Mouse (Mus musculus) CH12.LX (cell line): ENCODE data around the gene Dpp6. TPM values are rescaled to one million over a fixed set of nuclear protein-coding genes. Genes with fewer than 3 reads are reported as not detected.

Experiments
- DNase-seq: peaks from one replicate; pipeline ENCODE4 v3.0.0-alpha.2; 2013; ENCODE audit errors: extremely low read depth
- H3K27ac ChIP-seq: 2 replicates; pipeline ENCODE4 v1.5.1; 2012; ENCODE audit warnings: low read depth, mild to moderate bottlenecking, control low read depth, moderate library complexity; ENCODE audit not compliant: insufficient read depth
- H3K27me3 ChIP-seq: replicated peaks from 2 replicates; pipeline ENCODE3; 2012; ENCODE audit warnings: inconsistent platforms
- H3K36me3 ChIP-seq, 2 experiments: replicated peaks in 1 of 2; 2 replicates each; pipeline versions ENCODE3 to v1.6.1; 2012; ENCODE audit warnings: inconsistent platforms in 1 of 2, low read length in 1 of 2, mild to moderate bottlenecking in 1 of 2, mixed read lengths in 1 of 2, moderate library complexity in 1 of 2; ENCODE audit not compliant: control insufficient read depth in 1 of 2, insufficient read depth in 1 of 2
- H3K4me1 ChIP-seq, 2 experiments: 2 replicates each; pipeline ENCODE4 v1.6.1; 2012; ENCODE audit warnings: inconsistent platforms in 1 of 2, moderate library complexity in 1 of 2; ENCODE audit not compliant: insufficient read depth in 2 of 2, control insufficient read depth in 1 of 2
- H3K4me2 ChIP-seq: 2 replicates; pipeline ENCODE4 v1.6.1; 2012; ENCODE audit warnings: low read depth, mild to moderate bottlenecking, control low read depth; ENCODE audit not compliant: poor library complexity, insufficient read depth, severe bottlenecking
- H3K4me3 ChIP-seq, 3 experiments: fragments of 150-350 bp in 1 of 3; sonication (generic) in 1 of 3; replicated peaks in 1 of 3; 2 replicates each; pipeline versions ENCODE3 to v1.5.1; 2011 to 2012; ENCODE audit warnings: low read depth in 2 of 3, low read length in 2 of 3, mild to moderate bottlenecking in 2 of 3, moderate library complexity in 2 of 3, control low read depth in 1 of 3, improper control_type of control experiment in 1 of 3, inconsistent platforms in 1 of 3, mixed read lengths in 1 of 3; ENCODE audit not compliant: poor library complexity in 1 of 3
- H3K79me2 ChIP-seq: replicated peaks from 2 replicates; pipeline ENCODE4 v1.6.1; 2012; ENCODE audit warnings: mild to moderate bottlenecking, moderate library complexity; ENCODE audit not compliant: control insufficient read depth, poor library complexity, insufficient read depth, severe bottlenecking; ENCODE audit errors: extremely low read depth
- H3K9ac ChIP-seq: 2 replicates; pipeline ENCODE4 v1.6.1; 2012; ENCODE audit warnings: low read depth, mild to moderate bottlenecking, control low read depth, moderate library complexity; ENCODE audit not compliant: insufficient read depth
- H3K9me3 ChIP-seq: replicated peaks from 2 replicates; pipeline ENCODE3; 2012; ENCODE audit warnings: low read length, inconsistent platforms, mixed read lengths
- BHLHE40 ChIP-seq: IDR thresholded peaks from 2 replicates; pipeline ENCODE4 v1.6.1; 2011; ENCODE audit warnings: mild to moderate bottlenecking, low read depth, low read length, improper control_type of control experiment
- CHD1 ChIP-seq: IDR thresholded peaks from 2 replicates; pipeline ENCODE4 v1.6.1; 2012; ENCODE audit warnings: low read depth, low read length, improper control_type of control experiment, inconsistent platforms
- ELF1 ChIP-seq: IDR thresholded peaks from 2 replicates; pipeline ENCODE4 v1.6.1; 2014; ENCODE audit warnings: low read depth, mild to moderate bottlenecking, inconsistent platforms, low read length, improper control_type of control experiment
- IRF4 ChIP-seq: IDR thresholded peaks from 2 replicates; pipeline ENCODE4 v1.6.1; 2014; ENCODE audit warnings: low read depth, mild to moderate bottlenecking, inconsistent platforms, low read length, improper control_type of control experiment
- JUN ChIP-seq: IDR thresholded peaks from 2 replicates; pipeline ENCODE4 v1.6.1; 2011; ENCODE audit warnings: low read depth, mild to moderate bottlenecking, low read length, improper control_type of control experiment, moderate library complexity; ENCODE audit not compliant: insufficient read depth
- JUND ChIP-seq: conservative IDR thresholded peaks from 2 replicates; pipeline ENCODE4 v1.6.1; 2011; ENCODE audit warnings: low read depth, low read length, improper control_type of control experiment
- KAT2A ChIP-seq: IDR thresholded peaks from 2 replicates; pipeline ENCODE4 v1.6.1; 2012; ENCODE audit warnings: low read length, improper control_type of control experiment, inconsistent platforms; ENCODE audit not compliant: insufficient replicate concordance
- MAFK ChIP-seq: IDR thresholded peaks from 2 replicates; pipeline ENCODE4 v1.6.1; 2011; ENCODE audit warnings: low read length, improper control_type of control experiment; ENCODE audit not compliant: insufficient replicate concordance
- MEF2A ChIP-seq: IDR thresholded peaks from 2 replicates; pipeline ENCODE4 v1.6.1; 2014; ENCODE audit warnings: low read depth, mild to moderate bottlenecking, inconsistent platforms, low read length, improper control_type of control experiment, borderline replicate concordance
- MXI1 ChIP-seq: IDR thresholded peaks from 2 replicates; pipeline ENCODE4 v1.6.1; 2011; ENCODE audit warnings: mild to moderate bottlenecking, low read depth, low read length, improper control_type of control experiment
- NELFE ChIP-seq: IDR thresholded peaks from 2 replicates; pipeline ENCODE4 v1.6.1; 2011; ENCODE audit warnings: low read depth, low read length, improper control_type of control experiment
- PAX5 ChIP-seq: IDR thresholded peaks from 2 replicates; pipeline ENCODE4 v1.6.1; 2012; ENCODE audit warnings: low read length, inconsistent platforms, mixed read lengths
- POLR2A ChIP-seq: IDR thresholded peaks from 2 replicates; pipeline ENCODE4 v1.6.1; 2011; ENCODE audit warnings: low read depth, mild to moderate bottlenecking, improper control_type of control experiment, low read length
- POLR2AphosphoS2 ChIP-seq: IDR thresholded peaks from 2 replicates; pipeline ENCODE4 v1.6.1; 2011; ENCODE audit warnings: low read depth, low read length, improper control_type of control experiment
- RAD21 ChIP-seq: IDR thresholded peaks from 2 replicates; pipeline ENCODE4 v1.6.1; 2011; ENCODE audit warnings: low read depth, mild to moderate bottlenecking, low read length, improper control_type of control experiment, moderate library complexity
- SIN3A ChIP-seq: IDR thresholded peaks from 2 replicates; pipeline ENCODE4 v1.6.1; 2012; ENCODE audit warnings: low read length, improper control_type of control experiment, inconsistent platforms
- SMC3 ChIP-seq: IDR thresholded peaks from 2 replicates; pipeline ENCODE4 v1.6.1; 2011; ENCODE audit warnings: low read depth, low read length, improper control_type of control experiment
- USF1 ChIP-seq: IDR thresholded peaks from 2 replicates; pipeline ENCODE4 v1.6.1; 2014; ENCODE audit warnings: low read depth, mild to moderate bottlenecking, inconsistent platforms, low read length, improper control_type of control experiment
- USF2 ChIP-seq: conservative IDR thresholded peaks from 2 replicates; pipeline ENCODE4 v1.6.1; 2011; ENCODE audit warnings: low read depth, low read length, improper control_type of control experiment
- ZC3H11A ChIP-seq: IDR thresholded peaks from 2 replicates; pipeline ENCODE4 v1.6.1; 2012; ENCODE audit warnings: low read depth, mild to moderate bottlenecking, inconsistent platforms, low read length, improper control_type of control experiment
- ZKSCAN1 ChIP-seq: IDR thresholded peaks from 2 replicates; pipeline ENCODE4 v1.6.1; 2012; ENCODE audit warnings: low read depth, inconsistent platforms, low read length, improper control_type of control experiment, borderline replicate concordance
- ZNF384 ChIP-seq: IDR thresholded peaks from 2 replicates; pipeline ENCODE4 v1.6.1; 2012; ENCODE audit warnings: low read depth, low read length, improper control_type of control experiment, inconsistent platforms
- dilution Hi-C: fragments of 300-500 bp; cut with MboI; formaldehyde crosslinking; loops from 2 replicates; pipeline ENCODE4 v1.14.3; 2020; ENCODE audit warnings: low sequenced_read_pairs; ENCODE audit not compliant: extremely low pct_unique_long_range_greater_than_20kb, extremely low pct_ligation_motif_present
- in situ Hi-C: fragments of 300-500 bp; cut with MboI; formaldehyde crosslinking; loops from 3 replicates; pipeline ENCODE4 v1.14.3; 2019; ENCODE audit warnings: low sequenced_read_pairs, low pct_ligation_motif_present, low pct_unique_long_range_greater_than_20kb, mixed read lengths
- polyA plus RNA-seq: library from polyadenylated mRNA; unstranded; fragments of >175 nt; gene quantifications from 2 replicates; pipeline ENCODE4 v1.2.1, GENCODE M21; 2012; ENCODE audit warnings: low read depth; ENCODE audit not compliant: insufficient read length
- total RNA-seq, 2 experiments: library from RNA; depleted of rRNA; stranded (reverse); fragments of 300-350 nt in 1 of 2; fragments of >200 nt in 1 of 2; gene quantifications; 2 replicates each; pipeline ENCODE4 v1.2.3; 2012 to 2014

The Dpp6 gene
- total and polyA plus RNA-seq, 3 experiments = not detected

DNA sequence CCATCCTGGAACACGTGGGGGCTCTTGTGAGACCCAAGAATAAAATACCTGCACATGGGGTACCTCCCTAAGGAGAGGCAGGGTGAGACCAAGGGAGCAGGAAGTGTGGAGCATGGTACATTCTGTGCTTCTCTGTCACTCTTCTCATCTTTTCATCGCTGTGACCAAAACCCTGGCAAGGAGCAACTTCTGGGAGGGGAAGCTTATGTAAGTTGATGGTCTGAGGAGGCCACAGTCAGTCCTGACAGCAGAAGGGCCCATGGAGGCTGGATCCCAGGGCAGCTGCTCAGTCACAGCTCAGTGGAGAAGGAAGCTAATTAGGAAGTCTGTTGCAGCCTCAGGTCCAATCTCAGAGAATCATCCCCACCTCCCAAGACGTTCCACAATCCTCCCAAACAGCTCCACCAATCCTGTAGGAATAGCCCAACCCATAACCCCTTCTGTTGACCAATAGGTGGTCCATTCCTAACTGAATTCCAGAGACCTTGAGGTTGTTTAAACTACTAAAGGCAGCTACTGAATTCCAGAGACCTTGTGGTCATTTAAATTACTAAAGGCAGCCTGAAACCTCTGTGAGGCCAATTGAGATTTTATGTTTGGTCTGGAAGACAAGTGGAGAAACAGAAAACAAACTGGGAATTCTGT lies 636.3 kb downstream of the Dpp6 start:
- Histone ChIP-seq H3K27ac (no peak overlapping the region), H3K79me2 (no peaks in the 10 kb centered on the region), H3K27me3 (no peaks in the 10 kb centered on the region), H3K4me1 (no peaks in the 10 kb centered on the region), H3K4me3 (no peak overlapping the region), H3K4me2 (no peak overlapping the region), H3K9ac (no peak overlapping the region), H3K36me3 (no peaks in the 10 kb centered on the region), H3K9me3 (peaks cover 27% of the 10 kb centered on the region)
- in situ Hi-C loops (no loop called here), dilution Hi-C loops (no loop called here)
- TF ChIP-seq SIN3A (no peak), POLR2A (no peak), MEF2A (no peak), KAT2A (no peak), ZNF384 (no peak), USF1 (no peak), MXI1 (no peak), ZC3H11A (no peak)
- DNase-seq = no peak

DNA sequence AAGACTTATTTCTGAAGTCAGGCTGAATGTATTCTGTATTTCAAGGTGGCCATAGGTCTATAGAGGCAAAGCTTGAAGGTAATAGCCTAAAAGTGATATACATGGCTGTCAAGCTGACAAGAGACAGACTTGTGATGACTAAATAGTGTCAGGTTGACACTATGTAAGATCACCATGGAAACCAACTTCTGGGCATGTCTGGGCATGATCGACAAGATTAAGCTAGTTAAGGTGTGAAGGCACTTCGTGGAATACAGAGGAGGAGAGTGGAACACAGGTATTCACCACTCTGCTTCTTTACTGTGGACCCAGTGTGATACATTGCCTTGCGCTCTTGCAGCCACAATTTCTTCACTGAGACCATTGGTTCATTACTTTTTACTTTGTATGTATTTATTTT lies 637.4 kb downstream of the Dpp6 start:
- Histone ChIP-seq H3K4me2 (no peak overlapping the region), H3K36me3 (no peaks in the 10 kb centered on the region), H3K9me3 (peaks cover 24% of the 10 kb centered on the region), H3K79me2 (no peaks in the 10 kb centered on the region), H3K4me3 (no peak overlapping the region), H3K27me3 (no peaks in the 10 kb centered on the region), H3K4me1 (no peaks in the 10 kb centered on the region), H3K9ac (no peak overlapping the region), H3K27ac (no peak overlapping the region)
- no peak for DNase-seq
- in situ Hi-C loops (no loop called here), dilution Hi-C loops (no loop called here)
- TF ChIP-seq USF2 (no peak), RAD21 (no peak), KAT2A (no peak), MEF2A (no peak), PAX5 (no peak), POLR2AphosphoS2 (no peak)

DNA sequence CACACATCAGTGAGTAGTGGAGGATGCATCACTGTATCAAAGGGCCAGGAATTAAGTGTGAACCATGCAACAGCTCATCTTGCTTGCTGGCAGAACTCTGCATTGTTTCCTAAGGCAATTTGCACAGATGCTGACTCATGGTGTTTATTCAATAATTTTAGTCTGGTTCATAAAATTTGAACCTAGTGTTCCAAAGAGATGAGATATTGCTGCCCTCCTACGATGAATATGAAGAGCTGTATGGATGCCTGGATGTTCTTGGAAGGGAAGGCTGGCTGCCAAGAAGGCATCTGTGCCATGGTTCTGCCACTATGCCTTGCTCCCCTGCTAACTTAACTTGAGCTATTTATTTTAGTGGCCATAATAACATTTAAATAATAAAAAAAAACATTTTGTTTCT lies 640.0 kb downstream of the Dpp6 start:
- Histone ChIP-seq H3K79me2 (no peaks in the 10 kb centered on the region), H3K27ac (no peak overlapping the region), H3K27me3 (no peaks in the 10 kb centered on the region), H3K4me2 (no peak overlapping the region), H3K9ac (no peak overlapping the region), H3K4me3 (no peak overlapping the region), H3K4me1 (no peaks in the 10 kb centered on the region), H3K9me3 (peaks cover 23% of the 10 kb centered on the region), H3K36me3 (no peaks in the 10 kb centered on the region)
- in situ Hi-C loops (no loop called here), dilution Hi-C loops (no loop called here)
- DNase-seq = no peak
- TF ChIP-seq ELF1 (no peak), MAFK (no peak), ZKSCAN1 (no peak), ZNF384 (no peak), CHD1 (no peak), USF1 (no peak), JUN (no peak), IRF4 (no peak), BHLHE40 (no peak), SMC3 (no peak), JUND (no peak), NELFE (no peak)
